In genomic region chr6:70379339-70379738, GRCm38 (mm10) we compare ENCODE assay signal across 4 mouse cellular contexts.
DNase-seq lines count a peak whose midpoint lies in the region; ATAC-seq and TF ChIP-seq lines count a peak whose summit lies in the region.
"Not testable (repeated sequence)": the region's sequence is repeated elsewhere in the genome, so short reads cannot be mapped to it uniquely, and the experiment has no call there.

No protein-coding gene starts in this region.

- H3K9me3 ChIP-seq in lung, postnatal 0 days (ENCODE audit: low read length); stomach, embryonic 14.5 days (ENCODE audit: control insufficient read depth, low read depth, low read length); stomach, embryonic 15.5 days; stomach, embryonic 16.5 days (replicated peaks; ENCODE audit: control insufficient read depth, low read length): not testable (repeated sequence)

- not testable (repeated sequence) for H3K9ac ChIP-seq in lung, postnatal 0 days (replicated peaks; ENCODE audit: low read depth); stomach, embryonic 14.5 days (replicated peaks; ENCODE audit: low read depth, low read length); stomach, embryonic 15.5 days; stomach, embryonic 16.5 days (ENCODE audit: low read length)

- not testable (repeated sequence) for H3K27me3 ChIP-seq in lung, postnatal 0 days (replicated peaks; ENCODE audit: insufficient read depth, low read length); stomach, embryonic 14.5 days (ENCODE audit: control insufficient read depth, insufficient read depth, low read length); stomach, embryonic 15.5 days (replicated peaks); stomach, embryonic 16.5 days (ENCODE audit: control insufficient read depth, insufficient read depth, low read length)

- H3K4me2 ChIP-seq in lung, postnatal 0 days (replicated peaks; ENCODE audit: low read depth, low read length); stomach, embryonic 14.5 days (replicated peaks; ENCODE audit: low read depth, low read length); stomach, embryonic 15.5 days; stomach, embryonic 16.5 days (ENCODE audit: low read depth, low read length): not testable (repeated sequence)

- H3K4me3 ChIP-seq in lung, postnatal 0 days (ENCODE audit: low read depth, low read length); stomach, embryonic 14.5 days (ENCODE audit: low read depth, low read length); stomach, embryonic 15.5 days (replicated peaks); stomach, embryonic 16.5 days (replicated peaks; ENCODE audit: low read length): not testable (repeated sequence)

- H3K4me1 ChIP-seq in lung, postnatal 0 days (ENCODE audit: insufficient read depth, low read depth, low read length); stomach, embryonic 14.5 days (ENCODE audit: control insufficient read depth, insufficient read depth, low read length); stomach, embryonic 15.5 days; stomach, embryonic 16.5 days (ENCODE audit: control insufficient read depth, insufficient read depth, low read length): not testable (repeated sequence)

- peak; percentile 2 for DNase-seq in lung, postnatal 0 days (ENCODE audit: low spot score)

- 69% methylated on average over 2 of the region's 2 CpGs for WGBS in lung, postnatal 0 days
- WGBS in stomach, embryonic 14.5 days = 88% methylated on average over 2 of the region's 2 CpGs
- 73% methylated on average over 2 of the region's 2 CpGs for WGBS in stomach, embryonic 15.5 days
- 80% methylated on average over 2 of the region's 2 CpGs for WGBS in stomach, embryonic 16.5 days

- not testable (repeated sequence) for ATAC-seq in lung, postnatal 0 days
- ATAC-seq in stomach, embryonic 14.5 days (ENCODE audit: insufficient number of reproducible peaks, insufficient read depth, low FRiP score, low read depth) = peak; percentile 85
- peak; percentile 85 for ATAC-seq in stomach, embryonic 15.5 days (ENCODE audit: insufficient read depth, low FRiP score, low read depth)
- ATAC-seq in stomach, embryonic 16.5 days (ENCODE audit: insufficient read depth, low FRiP score) = 0 out of 2 replicates have a peak, but pooled peaks have one; percentile 69

- H3K27ac ChIP-seq in lung, postnatal 0 days (ENCODE audit: low read length); stomach, embryonic 14.5 days (ENCODE audit: low read length); stomach, embryonic 15.5 days; stomach, embryonic 16.5 days (ENCODE audit: low read length): not testable (repeated sequence)

- not testable (repeated sequence) for TF ChIP-seq EP300 in lung, postnatal 0 days (IDR thresholded peaks at IDR 0.05)

- H3K36me3 ChIP-seq in lung, postnatal 0 days (ENCODE audit: insufficient read depth, low read length); stomach, embryonic 14.5 days (ENCODE audit: control insufficient read depth, insufficient read depth, low read length); stomach, embryonic 15.5 days; stomach, embryonic 16.5 days (ENCODE audit: control insufficient read depth, insufficient read depth, low read length): not testable (repeated sequence)

- not testable (repeated sequence) for TF ChIP-seq CTCF in lung, postnatal 0 days (IDR thresholded peaks at IDR 0.05)
